27 mouse cellular contexts compared by ENCODE assay signal in the genomic region with DNA sequence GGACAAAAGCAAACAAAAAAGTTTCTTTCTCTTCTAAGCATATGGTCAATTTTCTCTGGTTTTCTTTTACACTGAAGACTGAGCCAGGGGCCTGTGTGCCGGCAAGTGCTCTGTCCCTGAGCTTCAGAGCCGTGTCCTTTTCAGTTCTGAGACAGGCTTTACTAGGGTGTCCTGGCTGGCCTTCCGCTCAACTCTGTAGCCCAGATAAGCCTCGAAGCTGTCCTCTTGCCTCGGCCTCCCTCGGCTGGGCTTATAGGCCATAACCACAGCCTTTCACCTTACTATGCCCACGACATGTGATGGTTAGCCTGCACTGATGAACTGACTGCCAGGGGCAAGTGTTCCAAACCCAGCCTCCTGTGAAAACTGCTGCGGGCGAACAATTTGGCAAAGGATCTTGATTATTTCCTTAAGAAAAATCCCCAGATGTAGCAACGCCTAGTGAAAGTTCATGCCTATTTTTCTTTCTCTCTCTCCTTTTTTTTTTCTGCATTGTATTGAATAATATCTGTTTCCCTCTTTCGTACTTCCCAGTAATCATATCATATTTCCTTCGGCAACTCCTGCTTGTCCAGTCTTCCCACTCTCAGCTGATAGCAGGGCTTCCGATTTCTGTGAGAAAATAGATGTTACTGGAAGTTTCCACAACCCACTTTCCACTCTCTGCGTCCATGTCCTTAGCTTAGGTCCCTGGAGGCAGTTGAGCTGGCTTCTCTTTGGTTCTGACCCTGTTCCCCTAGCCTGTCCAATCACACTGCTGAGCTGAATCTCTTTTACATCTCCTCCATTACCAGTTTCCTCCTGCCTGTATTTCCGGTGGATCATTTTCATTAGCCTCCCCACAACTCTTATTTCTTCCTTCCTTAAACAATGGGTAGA. TPM values are rescaled to one million over a fixed set of nuclear protein-coding genes. Genes with fewer than 3 reads are reported as not detected.
DNase-seq lines count a peak whose midpoint lies in the region; ATAC-seq lines count a peak whose summit lies in the region.
"Had no signal": no experiment of that assay in that cellular context is flagged by ENCODE, and none has a peak within 500 bp of the region (broad histone marks: within the 10 kb centered on the region; RNA-seq: fewer than 3 reads in every experiment).

No protein-coding gene starts in this region.

- H3K9ac ChIP-seq in heart, embryonic 14.5 days (ENCODE audit: low read length) = 0 out of 2 replicates have a peak overlapping the region, but pooled peaks have one; percentile 25
- H3K9ac ChIP-seq: forebrain, embryonic 15.5 days; neural tube, embryonic 15.5 days; stomach, embryonic 15.5 days had no signal

- no peaks in the 10 kb centered on the region for H3K27me3 ChIP-seq in heart, embryonic 14.5 days (ENCODE audit: control insufficient read depth, insufficient read depth, low read length)
- H3K27me3 ChIP-seq: forebrain, embryonic 15.5 days; neural tube, embryonic 15.5 days; stomach, embryonic 15.5 days had no signal

- intact Hi-C loops in heart, postnatal 36 days (cut with DNase I) = no loop called here

- WGBS in heart, embryonic 14.5 days = 48% methylated on average over 15 of the region's 15 CpGs

- H3K4me3 ChIP-seq in heart, embryonic 14.5 days (ENCODE audit: control insufficient read depth in 1 of 2, insufficient read depth in 1 of 2, low read depth in 1 of 2, low read length in 2 of 2) = no peak overlapping the region
- H3K4me3 ChIP-seq: forebrain, embryonic 15.5 days; hindbrain, embryonic 10.5 days; left cerebral cortex, adult 2 months; neural tube, embryonic 15.5 days; stomach, embryonic 15.5 days had no signal

- H3K4me1 ChIP-seq in heart, embryonic 14.5 days (ENCODE audit: control insufficient read depth in 2 of 2, insufficient read depth in 2 of 2, low read length in 2 of 2) = 0 out of 4 replicates have a peak, but pooled peaks cover 0 to 3% of the 10 kb centered on the region in 2 experiments
- H3K4me1 ChIP-seq: forebrain, embryonic 15.5 days; hindbrain, embryonic 10.5 days; neural tube, embryonic 15.5 days; stomach, embryonic 15.5 days had no signal

- H3K9me3 ChIP-seq in heart, embryonic 14.5 days (ENCODE audit: control insufficient read depth, low read length) = no peaks in the 10 kb centered on the region
- H3K9me3 ChIP-seq: forebrain, embryonic 15.5 days; hindbrain, embryonic 10.5 days; neural tube, embryonic 15.5 days; stomach, embryonic 15.5 days had no signal

- H3K4me2 ChIP-seq in heart, embryonic 14.5 days (ENCODE audit: low read length) = 0 out of 2 replicates have a peak overlapping the region, but pooled peaks have one; percentile 7
- H3K4me2 ChIP-seq: forebrain, embryonic 15.5 days; midbrain, embryonic 11.5 days; neural tube, embryonic 15.5 days; stomach, embryonic 15.5 days had no signal

- peak overlapping the region; percentile 53 to 77 for H3K27ac ChIP-seq in heart, embryonic 14.5 days (replicated peaks in 1 of 2; ENCODE audit: control insufficient read depth in 1 of 2, insufficient read depth in 1 of 2, low read depth in 2 of 2, low read length in 2 of 2)
- H3K27ac ChIP-seq: forebrain, embryonic 15.5 days; hindbrain, embryonic 10.5 days; left cerebral cortex, adult 2 months; neural tube, embryonic 15.5 days; stomach, embryonic 15.5 days had no signal

- H3K36me3 ChIP-seq in heart, embryonic 14.5 days (ENCODE audit: control insufficient read depth, insufficient read depth, low read length) = no peaks in the 10 kb centered on the region
- H3K36me3 ChIP-seq: forebrain, embryonic 15.5 days; hindbrain, embryonic 10.5 days; neural tube, embryonic 15.5 days; stomach, embryonic 15.5 days had no signal

- peak; percentile 97 for DNase-seq in heart, adult 11 months
- no peak for DNase-seq in heart, postnatal 36 days
- peak; percentile 65 for DNase-seq in adipocyte (ENCODE audit: low spot score)
- DNase-seq in heart, adult 8-10 months (ENCODE audit: low spot score) = peak; percentile 63
- no peak for DNase-seq in cerebellum, adult 11 months
- no peak for DNase-seq in cerebellum, adult 11-12 months
- DNase-seq: adrenal gland, postnatal 36 days; cerebellum, adult 18-20 months; cerebellum, postnatal 36 days; embryo, embryonic 11 days; gastrocnemius, postnatal 36 days; kidney, postnatal 4 days; lung, postnatal 10 days; right cerebral cortex, adult 18-20 months; right cerebral cortex, postnatal 4 days; thymus, adult 18-20 months; thymus, postnatal 36 days had no signal

- peak; percentile 21; the same call in 1 of the 2 replicates for ATAC-seq in heart, embryonic 14.5 days (ENCODE audit: insufficient number of reproducible peaks, insufficient read depth, low FRiP score, low read depth)
- ATAC-seq in erythroid progenitor cell, adult 5-6 weeks (replicated peaks; ENCODE audit: low FRiP score, poor library complexity, severe bottlenecking) = no peak
- ATAC-seq: CD4-positive, CD25-positive, alpha-beta regulatory T cell, adult 4 months; forebrain, embryonic 15.5 days; intestine, postnatal 0 days had no signal

RNA-seq across cellular contexts. Expression of gene Dusp6, which starts 48.4 kb away (rescaled TPM):
- 10 to 100 TPM; 16.2 to 21.7 TPM for total RNA-seq in heart, postnatal 36 days (2021)
- total RNA-seq in heart, adult 8-10 months (2022) = 10 to 100 TPM; 12.9 to 18.7 (median 15.2) TPM
- polyA plus RNA-seq in heart, embryonic 14.5 days (2014; fragmentation: Nextera tagmentation; extraction: Ambion mirVana) = 42.4 and 43.4 TPM in 2 replicates
- total RNA-seq in erythroid progenitor cell, adult 5-6 weeks (2015; ENCODE audit: low replicate concordance) = 8.4 and 27.0 TPM in 2 replicates
- total RNA-seq in erythroid progenitor cell, adult 5-6 weeks (2017; ENCODE audit: low replicate concordance) = 5.5 and 6.5 TPM in 2 replicates

Comparison
In these comparisons a context has a peak if more than half of its experiments do, and no peak if none do; other contexts are left out.
1. DNase-seq: peak in heart, adult 11 months (single experiment), adipocyte (single experiment) and heart, adult 8-10 months (single experiment); none in heart, postnatal 36 days (0 of 2), cerebellum, adult 11 months (single experiment) and cerebellum, adult 11-12 months (single experiment).